Mouse (Mus musculus): ENCODE data around the gene Spata13.

DNA sequence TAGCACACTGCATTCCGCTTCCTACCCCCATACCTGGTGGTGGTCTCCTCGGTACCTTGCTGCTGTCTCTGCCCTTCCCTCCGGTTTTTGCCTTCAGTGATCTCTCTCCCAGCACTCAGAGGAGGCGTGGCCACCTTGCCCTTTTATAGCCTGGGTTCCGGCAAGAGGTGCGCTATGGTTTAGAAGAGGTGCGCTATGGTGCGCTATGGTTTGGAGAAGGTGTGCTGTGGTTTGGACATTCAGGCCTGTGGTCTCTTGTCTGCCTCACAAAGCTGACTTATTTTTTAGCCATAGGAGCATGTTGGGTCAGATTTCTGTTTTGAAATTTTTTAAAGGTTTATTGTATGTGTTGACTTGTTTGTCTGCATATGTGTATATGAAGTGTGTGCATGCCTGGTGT is 176.1 kb downstream of the Spata13 start:
- TF ChIP-seq CTCF (IDR thresholded peaks at IDR 0.05; ENCODE audit: low read depth, low read length) (no peak), POLR2AphosphoS5 (IDR thresholded peaks at IDR 0.05; ENCODE audit: insufficient replicate concordance, low read depth, low read length) (no peak)
